Mouse (Mus musculus): ENCODE measurements around the gene Trim14.

DNA sequence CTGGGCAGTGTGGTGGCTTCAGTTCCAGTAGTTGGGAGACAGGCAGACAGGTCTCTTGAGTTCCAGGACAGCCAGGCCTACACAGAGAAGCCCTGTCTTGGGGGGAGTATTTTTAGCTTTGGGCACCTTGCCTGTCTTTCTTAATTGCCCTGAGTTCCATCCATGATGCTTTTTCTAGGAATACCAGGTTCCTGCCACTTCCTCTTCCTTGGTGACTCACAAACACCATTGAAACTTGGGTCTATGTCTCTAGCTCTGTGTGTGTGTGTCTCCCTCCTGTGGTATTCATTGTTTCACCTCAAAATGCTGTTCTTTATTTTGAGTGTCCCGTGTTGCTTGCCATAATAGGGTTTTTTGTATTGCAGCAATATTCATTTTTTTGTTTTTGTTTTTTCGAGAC lies 77.5 kb downstream of the Trim14 start:
- TF ChIP-seq CTCF (IDR thresholded peaks at IDR 0.05; ENCODE audit: extremely low read depth, insufficient read depth, insufficient read length, insufficient replicate concordance): no peak
- no peak for TF ChIP-seq POLR2A (IDR thresholded peaks at IDR 0.05; ENCODE audit: low read depth, low read length)

All from spleen, adult 2 months (tissue).